Mouse (Mus musculus) gonadal fat pad, adult 2 months (tissue): ENCODE measurements around the gene Gm17387. TPM values are rescaled to one million over a fixed set of nuclear protein-coding genes. Genes with fewer than 3 reads are reported as not detected.
"Not testable (repeated sequence)": the region's sequence is repeated elsewhere in the genome, so short reads cannot be mapped to it uniquely, and the experiment has no call there.

Source experiments
- DNase-seq: peaks from one replicate; pipeline ENCODE4 v3.0.0-alpha.2; 2012; ENCODE audit warnings: low read depth
- polyA plus RNA-seq: library from polyadenylated mRNA; depleted of rRNA; stranded (reverse); fragments of >200 nt; gene quantifications from 2 replicates; pipeline ENCODE4 v1.2.3, GENCODE M21; 2012

Gm17387 gene
- polyA plus RNA-seq, 1 experiment, result not detected

GRCm38 (mm10) chr7:141016707-141017697 lies 11.9 kb upstream of the Gm17387 start:
- DNase-seq, result no peak

- DNase-seq, result not testable (repeated sequence)
Measured at GRCm38 (mm10) chr7:141017824-141018223, 11.1 kb upstream of the Gm17387 start, which contains the start of gene Ifitm6. Gene Ifitm6, minus strand, starts transcription at chr7:141017924.

- DNase-seq, result no peak
Measured at GRCm38 (mm10) chr7:141019028-141019427, 9.9 kb upstream of the Gm17387 start.

- no peak for DNase-seq
Measured at GRCm38 (mm10) chr7:141021489-141022449, 7.2 kb upstream of the Gm17387 start.

GRCm38 (mm10) chr7:141024865-141025838 lies 3.8 kb upstream of the Gm17387 start:
- DNase-seq, result no peak

- DNase-seq, result no peak
Measured at GRCm38 (mm10) chr7:141026097-141026739, 2.7 kb upstream of the Gm17387 start.

- DNase-seq, result no peak
Measured at GRCm38 (mm10) chr7:141026740-141027098, 2.2 kb upstream of the Gm17387 start.

GRCm38 (mm10) chr7:141030390-141030789 lies 1.5 kb downstream of the Gm17387 start:
- no peak for DNase-seq

GRCm38 (mm10) chr7:141032458-141033167 lies 3.7 kb downstream of the Gm17387 start:
- DNase-seq, result no peak

- not testable (repeated sequence) for DNase-seq
Measured at GRCm38 (mm10) chr7:141036624-141037023, 7.7 kb downstream of the Gm17387 start.

- DNase-seq, result no peak
Measured at GRCm38 (mm10) chr7:141038090-141039032, 9.4 kb downstream of the Gm17387 start.

GRCm38 (mm10) chr7:141039386-141040107 lies 10.6 kb downstream of the Gm17387 start:
- DNase-seq, result no peak

- DNase-seq, result no peak
Measured at GRCm38 (mm10) chr7:141040867-141041606, 12.1 kb downstream of the Gm17387 start.

- DNase-seq, result peak; percentile 63
Measured at GRCm38 (mm10) chr7:141041661-141042060, 12.7 kb downstream of the Gm17387 start.

- DNase-seq, result peak; percentile 65
Measured at GRCm38 (mm10) chr7:141042539-141042938, 13.6 kb downstream of the Gm17387 start.

- DNase-seq, result no peak
Measured at GRCm38 (mm10) chr7:141046931-141047580, 18.1 kb downstream of the Gm17387 start.
